Mouse (Mus musculus) left cerebral cortex, postnatal 10 days (tissue): ENCODE results near the gene Rslcan18. TPM values are rescaled to one million over a fixed set of nuclear protein-coding genes. Genes with fewer than 3 reads are reported as not detected.
"Not testable (repeated sequence)": the region's sequence is repeated elsewhere in the genome, so short reads cannot be mapped to it uniquely, and the experiment has no call there.

Source experiments
- DNase-seq, 2 experiments: peaks; one replicate each; pipeline ENCODE4 v3.0.0; 2021 to 2022; ENCODE audit warnings: low spot score in 2 of 2, mixed read lengths in 1 of 2; ENCODE audit errors: extremely low spot score in 1 of 2
- intact Hi-C: fragments of 180-260 bp; cut with DNase I; formaldehyde crosslinking; loops from one replicate; pipeline ENCODE4 v1.15.1; 2025
- total RNA-seq, 2 experiments: library from RNA; stranded (reverse); gene quantifications; 2 replicates each; pipeline ENCODE4 v1.2.3; 2021

Gene Rslcan18
- total RNA-seq = not detected

DNA sequence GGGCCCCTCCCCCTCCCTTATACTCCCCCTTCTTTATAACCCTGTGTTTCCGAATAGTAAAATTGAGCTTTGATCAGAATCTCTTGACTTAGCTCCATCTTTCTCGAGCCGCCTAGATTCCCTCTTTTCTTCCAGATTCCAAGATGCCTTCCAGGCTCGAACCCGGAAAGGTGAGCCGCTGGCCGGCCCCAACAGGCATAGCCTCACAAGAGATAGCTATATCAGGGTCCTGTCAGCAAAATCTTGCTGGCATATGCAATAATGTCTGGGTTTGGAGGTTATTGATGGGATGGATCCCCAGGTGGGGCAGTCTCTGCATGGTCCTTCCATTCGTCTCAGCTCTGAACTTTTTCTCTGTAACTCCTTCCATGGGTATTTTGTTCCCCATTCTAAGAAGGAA lies at the start of gene Rslcan18:
Gene Rslcan18 (minus strand): TSS at position 101 of the 400 bp plus-strand sequence.
- DNase-seq, intact Hi-C loops: not testable (repeated sequence)

DNA sequence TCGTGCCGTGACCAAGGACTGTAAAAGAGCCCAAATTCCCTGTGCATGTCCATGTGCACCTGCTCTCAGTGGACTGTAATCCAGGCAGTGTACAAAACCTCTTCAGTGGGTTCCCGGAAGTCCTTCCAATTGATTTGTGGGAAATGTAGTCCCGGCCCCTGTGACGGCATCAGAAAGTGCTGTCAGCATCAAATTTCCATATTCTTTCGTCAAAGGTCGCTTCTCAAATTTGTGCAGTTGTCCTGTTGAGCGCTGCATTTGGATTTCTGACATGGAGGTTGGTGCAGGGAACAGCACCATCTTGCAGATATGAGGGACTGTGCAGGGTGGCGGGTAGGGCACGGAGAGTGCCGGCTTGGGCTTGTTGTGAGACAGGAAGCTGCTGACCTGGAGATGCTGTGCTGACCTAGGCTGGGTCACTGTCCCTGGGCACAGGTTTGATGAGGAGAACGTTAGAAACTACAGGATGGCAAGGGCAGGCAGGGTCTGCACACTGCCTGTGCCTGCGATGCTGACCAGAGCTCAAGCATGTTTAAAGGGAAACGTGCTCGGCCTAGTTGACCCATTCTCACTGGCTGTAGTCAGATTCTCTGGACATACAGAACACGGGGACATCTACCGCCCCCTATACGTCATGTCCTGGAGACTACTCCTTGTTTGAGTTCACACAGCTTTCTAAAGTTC lies 12.1 kb upstream of the Rslcan18 start:
- peak; percentile 84 to 89 for DNase-seq

DNA sequence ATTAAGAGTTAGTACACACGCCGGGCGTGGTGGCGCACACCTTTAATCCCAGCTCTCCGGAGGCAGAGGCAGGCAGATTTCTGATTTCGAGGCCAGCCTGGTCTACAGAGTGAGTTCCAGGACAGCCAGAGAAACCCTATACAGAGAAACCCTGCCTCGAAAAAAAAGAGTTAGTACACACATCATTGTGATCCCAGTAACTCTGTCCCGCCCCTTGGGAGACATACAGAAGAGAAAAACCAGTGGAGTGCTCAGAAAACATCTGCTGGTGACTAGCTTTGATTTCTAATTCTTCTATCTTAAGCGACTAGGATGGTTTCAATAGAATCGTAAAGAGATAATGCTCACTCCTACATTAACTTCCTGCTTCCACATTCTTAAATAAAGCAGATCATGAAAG lies 11.4 kb upstream of the Rslcan18 start:
- intact Hi-C loops, DNase-seq: not testable (repeated sequence)

More for the DNA sequence above, 12.1 kb upstream of the Rslcan18 start:
- intact Hi-C loops = loop anchor here (2.0 kb wide), 1 partner anchor 45 kb away; the partner anchor contains the start of gene Rsl1

DNA sequence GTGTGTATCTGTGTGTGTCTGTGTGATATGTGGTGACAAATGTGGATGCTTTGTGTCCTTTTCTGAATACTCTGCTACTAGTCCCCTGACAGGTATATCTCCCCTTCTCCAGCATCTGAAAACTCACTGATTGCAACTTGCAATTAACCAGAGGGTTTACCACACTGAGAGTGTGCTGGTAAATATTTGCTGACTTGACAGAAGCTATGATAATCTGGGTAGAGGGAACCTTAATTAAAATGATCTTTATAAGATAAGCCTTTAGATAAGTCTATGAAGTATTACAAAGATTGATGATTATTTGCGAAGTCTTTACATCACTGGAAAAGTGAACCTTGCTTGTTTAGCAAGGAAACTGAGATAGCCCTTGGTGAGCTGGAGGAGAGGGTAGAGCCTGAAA lies 8.4 kb upstream of the Rslcan18 start:
- DNase-seq = no peak
- intact Hi-C loops = no loop called here

DNA sequence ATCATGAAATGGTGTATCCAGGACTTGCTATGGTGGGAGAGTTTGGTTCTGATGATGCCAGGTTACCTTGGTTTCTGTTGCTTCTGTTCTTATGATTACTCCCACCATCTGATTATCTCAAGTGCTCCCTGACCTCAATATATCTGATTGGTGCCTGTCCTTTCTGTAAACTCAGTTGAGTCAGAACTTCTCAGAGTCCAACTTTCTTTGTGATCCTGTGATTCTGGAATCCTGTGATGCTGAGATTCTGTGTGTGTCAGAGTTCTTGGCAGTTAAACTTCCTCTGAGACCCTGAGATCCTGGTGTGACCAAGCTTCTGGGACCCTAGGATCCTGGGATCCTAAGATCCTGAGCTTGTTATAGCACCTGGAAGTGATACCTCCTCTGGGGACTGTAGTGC lies 5.3 kb upstream of the Rslcan18 start, which contains the start of gene Zfp759:
Gene Zfp759 (plus strand): TSS at position 301 of the 400 bp plus-strand sequence.
- intact Hi-C loops, DNase-seq: not testable (repeated sequence)

DNA sequence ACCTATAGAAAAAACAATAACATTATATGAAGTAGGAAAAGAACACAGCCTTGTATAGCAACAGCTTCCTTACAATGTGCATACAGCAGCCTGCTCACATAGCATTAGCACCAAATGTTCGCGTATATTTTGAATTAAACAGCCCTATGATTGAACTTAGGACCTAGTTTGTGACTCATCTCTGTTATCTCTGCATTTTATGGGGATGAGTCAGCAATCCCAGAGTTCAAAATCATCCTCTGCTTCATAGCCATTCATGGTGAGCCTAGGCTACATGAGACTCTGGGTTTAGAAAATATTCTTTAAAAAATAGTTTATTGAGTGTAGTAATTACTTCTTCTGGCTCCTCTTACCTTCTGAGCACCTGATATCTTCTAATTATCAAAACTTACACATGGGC lies 2.8 kb downstream of the Rslcan18 start:
- DNase-seq = no peak
- intact Hi-C loops = no loop called here

DNA sequence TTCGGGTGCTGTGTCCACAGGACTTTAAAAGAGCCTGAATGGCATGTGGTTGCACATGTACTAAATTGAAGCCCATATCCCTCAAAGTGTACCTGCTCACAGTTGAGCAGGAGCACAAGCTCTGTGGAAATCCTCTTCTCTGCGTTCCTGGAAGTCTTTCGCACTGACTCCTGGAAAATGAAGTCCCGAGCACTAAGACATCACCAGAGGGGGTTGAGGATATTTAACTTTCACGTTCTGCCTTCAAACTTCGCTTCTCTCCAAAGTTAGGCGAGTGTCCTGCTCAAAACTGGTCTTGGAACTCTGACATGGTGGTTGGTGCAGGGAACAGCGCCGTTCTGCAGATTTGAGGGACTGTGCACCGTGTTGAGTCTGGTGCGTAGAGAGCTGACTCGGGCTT lies 4.0 kb downstream of the Rslcan18 start:
- intact Hi-C loops = no loop called here
- no peak for DNase-seq

DNA sequence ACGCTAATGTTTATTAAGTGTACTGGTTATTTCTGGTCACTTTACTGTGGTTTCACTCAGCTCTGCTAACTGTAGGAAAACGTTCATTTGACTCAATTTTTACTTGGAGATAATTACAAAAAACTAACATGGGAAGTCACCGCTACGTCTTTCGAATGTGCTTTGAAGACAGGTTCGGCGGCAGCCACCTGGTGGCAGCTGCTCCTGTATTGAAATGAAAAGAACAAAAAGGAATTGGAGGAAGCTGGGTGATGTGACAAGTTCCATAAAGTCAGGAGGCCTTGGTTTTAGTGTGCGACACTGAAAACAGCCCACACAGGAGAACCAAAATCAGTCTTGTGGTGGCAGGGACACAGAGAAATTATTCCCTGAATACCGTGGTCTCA lies 7.2 kb downstream of the Rslcan18 start:
- DNase-seq = peak in 1 of 2 experiments; percentile 55
- intact Hi-C loops = no loop called here

DNA sequence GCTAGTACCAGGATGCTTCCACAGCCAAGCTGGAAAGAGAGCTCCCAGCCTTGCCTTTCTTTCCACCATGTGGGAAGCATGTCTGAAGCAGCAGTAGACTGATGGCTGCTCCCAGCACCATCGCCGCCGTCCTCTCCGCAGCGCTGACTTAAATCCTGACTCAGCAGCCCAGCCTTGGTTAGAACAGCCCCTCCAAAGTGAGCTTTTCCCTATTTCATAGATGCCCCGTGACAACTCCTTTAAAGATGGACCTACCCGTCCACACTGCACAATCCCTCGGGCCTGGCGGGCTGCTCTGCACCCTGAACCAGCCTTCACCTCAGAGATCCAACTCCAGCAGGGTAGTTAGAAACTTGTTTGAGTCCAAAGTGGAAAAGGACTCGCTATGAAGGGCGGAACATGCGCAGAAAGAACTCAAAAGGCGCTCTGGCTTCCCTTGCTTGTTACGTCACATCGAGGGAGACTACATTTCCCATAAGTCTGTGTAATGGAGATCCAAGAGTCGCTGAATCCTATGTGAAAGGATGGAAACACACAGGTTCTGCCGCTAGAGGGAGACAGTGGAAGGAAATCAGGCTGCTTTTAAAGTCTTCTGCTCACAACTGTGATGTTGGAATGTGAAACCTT lies 7.8 kb downstream of the Rslcan18 start, which contains the start of gene Gm28557:
Gene Gm28557 (minus strand): TSS at position 411 of the 627 bp plus-strand sequence.
- intact Hi-C loops = no loop called here
- DNase-seq = peak; percentile 89 to 95

DNA sequence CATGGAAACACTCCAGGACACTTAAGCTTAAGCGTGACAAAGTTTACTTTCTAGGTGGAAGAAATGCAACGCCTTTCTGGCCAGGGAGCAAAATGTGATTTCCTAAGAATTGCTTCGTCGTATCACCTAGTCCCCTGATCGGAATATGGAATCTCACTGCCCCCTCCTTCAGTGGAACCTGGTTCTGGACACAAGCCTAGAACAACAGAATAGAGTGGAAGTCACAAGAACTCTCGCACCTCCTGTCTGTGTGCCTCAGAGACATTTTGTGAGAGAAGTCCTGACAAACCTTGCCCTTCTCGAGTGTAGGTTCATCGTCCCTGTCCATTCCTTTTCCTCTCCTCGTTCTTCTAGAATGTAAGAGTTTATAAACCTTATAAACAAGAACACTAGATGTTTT lies 8.4 kb downstream of the Rslcan18 start:
- no peak for DNase-seq
- intact Hi-C loops = no loop called here

DNA sequence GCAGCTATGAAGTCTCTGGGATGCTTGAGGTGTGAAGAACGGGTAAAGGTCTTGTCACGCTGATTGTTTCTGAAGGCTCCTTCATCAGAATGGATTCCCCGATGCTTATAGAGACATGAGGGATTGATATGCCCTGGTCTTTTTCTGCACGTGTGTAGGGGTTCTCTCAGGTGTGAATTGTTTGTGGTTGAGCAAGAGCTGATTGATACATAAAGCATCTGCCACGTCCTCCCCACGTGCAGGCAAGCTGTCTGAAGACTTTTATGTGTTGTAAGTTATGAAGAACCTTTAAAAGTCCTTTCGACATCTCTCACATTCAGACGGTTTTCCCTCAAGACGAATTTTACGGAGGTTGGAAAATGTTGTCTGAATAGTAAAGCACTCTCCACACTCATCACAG lies 18.2 kb downstream of the Rslcan18 start, which contains the start of gene Zfp708:
Gene Zfp708 (minus strand): TSS at position 101 of the 400 bp plus-strand sequence.
- intact Hi-C loops = no loop called here

DNA sequence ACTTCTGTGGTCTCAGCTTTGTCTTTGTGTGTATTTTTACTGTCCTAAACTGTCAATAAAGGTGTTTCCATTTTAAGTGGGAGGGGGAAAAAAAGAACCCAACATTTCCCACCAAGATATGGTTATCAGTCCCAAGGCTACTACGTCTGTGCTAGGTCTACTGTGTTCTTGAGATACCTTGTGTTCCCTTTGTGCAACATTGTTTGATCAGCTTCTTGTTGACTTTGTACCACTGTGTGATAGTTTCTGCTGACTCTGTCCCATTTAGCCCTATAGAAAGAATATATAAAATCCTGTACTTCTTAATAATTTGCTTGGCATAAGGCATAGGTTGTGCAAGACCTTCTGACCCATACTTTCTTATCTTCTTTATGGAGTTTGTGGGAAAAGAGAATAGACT lies 25.9 kb downstream of the Rslcan18 start:
- intact Hi-C loops = no loop called here
- DNase-seq = no peak

More for the DNA sequence above, 18.2 kb downstream of the Rslcan18 start, which contains the start of gene Zfp708:
- no peak for DNase-seq

DNA sequence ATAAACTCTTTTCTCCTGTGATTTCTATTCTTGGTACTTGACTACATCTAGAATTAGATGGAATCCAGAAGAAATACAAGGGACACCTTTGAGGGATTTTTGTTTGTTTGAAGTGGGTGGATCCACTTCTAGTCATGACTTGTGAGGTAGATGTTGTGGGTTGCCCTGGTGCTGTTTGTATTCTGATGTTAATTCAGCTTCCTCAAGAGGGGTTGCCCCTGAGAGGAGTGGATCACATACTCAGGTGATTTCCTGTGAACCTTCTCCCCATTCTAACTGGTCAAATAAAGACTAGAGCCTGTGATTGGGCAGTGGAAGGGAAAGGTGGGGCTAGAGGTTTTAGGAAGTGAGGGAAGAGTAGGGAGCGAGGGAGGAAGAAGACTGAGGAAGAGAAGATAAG lies 34.1 kb downstream of the Rslcan18 start:
- no peak for DNase-seq
- intact Hi-C loops = no loop called here

DNA sequence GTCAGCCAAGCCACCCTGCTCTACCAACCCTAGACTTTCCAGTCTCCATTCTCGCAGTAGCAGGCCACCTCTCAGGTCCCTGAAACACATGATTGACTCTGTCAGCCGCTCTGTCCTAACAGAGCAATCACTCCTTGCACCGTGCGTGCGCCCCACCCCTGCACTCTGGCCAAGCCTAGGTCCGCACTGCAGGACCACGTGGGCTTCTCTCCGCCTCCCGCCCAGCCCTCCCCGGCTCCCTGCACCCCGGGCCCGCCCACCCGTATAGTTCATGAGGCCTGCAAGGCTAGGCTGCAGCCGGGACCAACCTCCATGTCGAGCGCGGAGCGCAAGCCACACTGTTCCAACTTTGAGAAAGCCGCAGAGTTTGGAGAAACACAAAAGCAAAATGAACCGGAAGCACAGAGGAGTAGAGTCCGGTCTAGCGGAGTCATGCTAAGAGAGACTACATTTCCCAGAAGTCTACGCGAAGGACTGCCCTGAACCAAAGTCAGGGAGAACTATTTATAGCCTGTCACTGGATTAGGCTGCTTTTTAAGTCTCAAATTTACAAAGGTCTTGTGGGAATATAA lies 34.8 kb downstream of the Rslcan18 start:
- DNase-seq = peak; percentile 73 to 76
- intact Hi-C loops = no loop called here

DNA sequence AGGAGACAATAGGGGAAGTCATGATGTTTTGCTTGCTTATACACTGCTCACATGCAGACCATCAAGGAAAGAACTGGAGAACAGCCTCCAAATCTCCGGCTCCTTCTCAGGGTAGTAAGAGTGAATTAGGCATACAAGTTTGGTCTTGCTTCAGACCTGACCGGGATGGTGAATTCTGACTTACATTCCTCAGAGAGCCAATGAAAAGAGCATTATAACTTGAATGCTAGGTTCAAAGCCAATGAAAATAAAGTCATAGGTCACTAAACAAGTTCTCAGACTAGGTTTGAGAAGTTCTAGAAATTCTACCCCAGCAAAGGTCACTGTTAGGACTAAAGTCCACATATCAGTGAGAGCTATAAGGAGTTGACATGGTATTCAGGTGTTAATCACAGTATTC lies 38.8 kb downstream of the Rslcan18 start:
- intact Hi-C loops = no loop called here

DNA sequence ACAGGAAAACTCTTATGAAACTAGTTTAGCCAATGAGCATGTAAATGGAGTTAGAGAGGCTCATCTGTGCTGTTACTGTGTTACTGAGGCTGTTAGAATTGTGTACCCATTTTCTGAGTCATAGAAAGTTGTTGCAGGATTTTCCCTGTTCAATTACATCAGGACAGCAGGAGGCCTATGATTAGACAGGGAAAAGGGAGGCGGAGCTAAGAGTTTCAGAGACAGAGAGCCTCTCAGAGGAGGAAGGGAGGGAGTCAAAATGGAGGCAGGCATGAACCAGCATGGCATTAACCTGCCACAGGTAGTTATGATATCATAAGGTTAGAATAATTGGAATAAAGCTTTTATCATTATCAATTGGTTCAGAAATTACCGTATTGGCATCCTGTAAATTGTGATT lies 43.3 kb downstream of the Rslcan18 start:
- DNase-seq = no peak
- intact Hi-C loops = no loop called here

More for the DNA sequence above, 38.8 kb downstream of the Rslcan18 start:
- no peak for DNase-seq

DNA sequence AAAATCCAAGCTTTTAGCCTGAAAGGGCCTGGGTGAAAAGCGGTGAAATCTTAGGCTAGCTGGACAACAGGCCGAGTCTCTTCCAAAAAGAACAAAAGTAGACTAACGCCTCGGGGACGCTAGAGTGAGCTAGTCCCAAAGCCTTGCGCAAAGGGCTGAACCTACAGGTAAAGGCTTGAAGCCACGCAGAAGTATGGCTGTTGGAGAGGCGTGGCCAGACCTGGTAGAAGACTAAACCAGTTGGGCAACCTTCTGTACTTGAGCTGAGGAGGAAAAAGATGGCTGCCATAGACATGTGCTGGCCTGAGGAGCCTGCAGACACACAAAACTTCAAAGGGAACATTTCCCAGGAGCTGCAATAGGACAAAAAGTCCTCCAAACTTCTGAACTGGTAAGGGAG lies 50.7 kb downstream of the Rslcan18 start:
- DNase-seq = no peak
- intact Hi-C loops = no loop called here

DNA sequence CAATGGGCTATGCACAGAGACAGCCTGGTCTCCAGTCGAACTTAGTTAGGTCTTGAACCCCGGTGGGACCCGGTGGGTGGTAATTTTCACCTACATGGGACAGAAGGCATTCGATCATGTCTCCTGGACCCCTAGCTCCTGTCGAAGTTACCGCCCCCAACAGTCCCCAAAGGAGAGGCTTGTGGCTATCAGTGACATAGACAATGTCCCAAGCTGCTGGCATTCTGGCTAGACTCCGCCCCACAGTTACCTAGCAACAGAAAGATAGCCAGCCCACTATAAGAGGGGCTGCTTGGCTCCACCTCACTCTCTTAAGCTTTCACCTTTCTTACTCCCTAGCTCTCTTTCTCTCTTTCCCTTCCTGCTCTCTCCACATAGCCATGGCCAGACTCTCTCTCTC lies 53.6 kb downstream of the Rslcan18 start:
- intact Hi-C loops = no loop called here
- DNase-seq = no peak

DNA sequence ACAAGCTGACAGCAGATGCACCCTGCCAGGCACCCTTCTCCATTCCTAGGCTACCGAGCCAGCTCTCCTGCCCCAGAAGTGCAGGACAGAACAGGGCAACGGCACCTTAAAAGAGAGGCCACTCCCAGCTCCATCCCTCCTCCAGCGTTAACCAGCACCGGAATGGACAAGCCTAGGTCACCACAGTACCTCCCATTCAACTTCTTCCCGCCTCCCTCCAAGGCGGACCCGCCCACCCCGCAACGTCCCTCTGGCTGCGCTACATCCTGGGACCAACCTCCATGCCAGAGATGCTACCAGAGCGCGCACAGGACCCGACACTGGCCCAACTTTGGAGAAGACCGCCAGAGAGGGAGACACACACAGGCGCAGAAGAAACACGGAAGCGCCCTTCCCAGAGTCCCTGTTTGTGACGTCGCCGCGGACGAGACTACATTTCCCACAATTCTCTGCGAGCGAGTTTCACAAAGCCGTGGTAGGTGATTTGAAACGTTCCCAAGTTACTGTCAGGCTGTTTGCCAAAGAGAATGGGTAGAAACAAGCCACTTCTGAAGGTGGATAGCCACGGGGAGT lies 55.2 kb downstream of the Rslcan18 start, which contains the start of gene Zfp712:
Gene Zfp712 (minus strand): TSS at position 385 of the 573 bp plus-strand sequence.
- peak; percentile 92 to 93 for DNase-seq
- intact Hi-C loops = no loop called here
